Mouse (Mus musculus) fibroblast of lung, adult 2 months (primary cell): ENCODE data around the gene Aebp1.
"Not testable (repeated sequence)": the region's sequence is repeated elsewhere in the genome, so short reads cannot be mapped to it uniquely, and the experiment has no call there.

Experiments used
- DNase-seq: peaks from one replicate; pipeline ENCODE4 v3.0.0-alpha.2; 2011; ENCODE audit warnings: low read depth

Gene Aebp1

GRCm38 (mm10) chr11:5855902-5856301 lies 5.8 kb upstream of the Aebp1 start:
- peak; percentile 99 for DNase-seq

- DNase-seq: no peak
Observed at GRCm38 (mm10) chr11:5856479-5857130, 5.1 kb upstream of the Aebp1 start.

- no peak for DNase-seq
Observed at GRCm38 (mm10) chr11:5858723-5859122, 3.0 kb upstream of the Aebp1 start.

GRCm38 (mm10) chr11:5859883-5860550 lies 1.7 kb upstream of the Aebp1 start:
- DNase-seq: peak; percentile 74

- peak; percentile 68 for DNase-seq
Observed at GRCm38 (mm10) chr11:5860639-5861038, 1.1 kb upstream of the Aebp1 start.

GRCm38 (mm10) chr11:5862394-5863105 lies 803 bp downstream of the Aebp1 start:
- peak; percentile 86 for DNase-seq

- DNase-seq: no peak
Observed at GRCm38 (mm10) chr11:5867196-5867595, 5.4 kb downstream of the Aebp1 start.

GRCm38 (mm10) chr11:5868324-5868723 lies 6.6 kb downstream of the Aebp1 start:
- no peak for DNase-seq

- DNase-seq: no peak
Observed at GRCm38 (mm10) chr11:5869331-5869730, 7.6 kb downstream of the Aebp1 start.

- DNase-seq: no peak
Observed at GRCm38 (mm10) chr11:5870069-5870468, 8.3 kb downstream of the Aebp1 start.

- DNase-seq: no peak
Observed at GRCm38 (mm10) chr11:5872707-5873106, 11.0 kb downstream of the Aebp1 start.

- no peak for DNase-seq
Observed at GRCm38 (mm10) chr11:5873192-5873591, 11.4 kb downstream of the Aebp1 start.

GRCm38 (mm10) chr11:5877421-5877820 lies 15.7 kb downstream of the Aebp1 start:
- DNase-seq: no peak

GRCm38 (mm10) chr11:5877921-5878526 lies 16.3 kb downstream of the Aebp1 start, which contains the start of gene Pold2:
Gene Pold2, minus strand, starts transcription at chr11:5878292.
- peak; percentile 95 for DNase-seq

- DNase-seq: no peak
Observed at GRCm38 (mm10) chr11:5878661-5879060, 16.9 kb downstream of the Aebp1 start.

- no peak for DNase-seq
Observed at GRCm38 (mm10) chr11:5879905-5880304, 18.2 kb downstream of the Aebp1 start.

GRCm38 (mm10) chr11:5882518-5882917 lies 20.8 kb downstream of the Aebp1 start:
- DNase-seq: no peak

GRCm38 (mm10) chr11:5886187-5886586 lies 24.4 kb downstream of the Aebp1 start:
- DNase-seq: no peak

GRCm38 (mm10) chr11:5887250-5887649 lies 25.5 kb downstream of the Aebp1 start:
- DNase-seq: no peak

GRCm38 (mm10) chr11:5888563-5888962 lies 26.8 kb downstream of the Aebp1 start:
- DNase-seq: not testable (repeated sequence)

- DNase-seq: no peak
Observed at GRCm38 (mm10) chr11:5892151-5892591, 30.4 kb downstream of the Aebp1 start.

- DNase-seq: no peak
Observed at GRCm38 (mm10) chr11:5892810-5893368, 31.1 kb downstream of the Aebp1 start.
